Mouse (Mus musculus): ENCODE results near the gene Usp42.

The Usp42 gene

GRCm38 (mm10) chr5:143732180-143732891 is at the start of gene Usp42:
Gene Usp42, minus strand, starts transcription at chr5:143732280.
- DNase-seq (ENCODE audit: low read depth, low spot score) = peak; percentile 91

- no peak for DNase-seq (ENCODE audit: low read depth, low spot score)
Measured at GRCm38 (mm10) chr5:143760508-143760907, 28.4 kb upstream of the Usp42 start.

GRCm38 (mm10) chr5:143759554-143759953 is 27.5 kb upstream of the Usp42 start:
- DNase-seq (ENCODE audit: low read depth, low spot score) = no peak

- DNase-seq (ENCODE audit: low read depth, low spot score) = peak; percentile 15
Measured at GRCm38 (mm10) chr5:143757755-143758443, 25.8 kb upstream of the Usp42 start.

- no peak for DNase-seq (ENCODE audit: low read depth, low spot score)
Measured at GRCm38 (mm10) chr5:143755529-143756141, 23.6 kb upstream of the Usp42 start.

- no peak for DNase-seq (ENCODE audit: low read depth, low spot score)
Measured at GRCm38 (mm10) chr5:143749630-143750208, 17.6 kb upstream of the Usp42 start.

- DNase-seq (ENCODE audit: low read depth, low spot score) = no peak
Measured at GRCm38 (mm10) chr5:143731483-143732112, 482 bp downstream of the Usp42 start.

- DNase-seq (ENCODE audit: low read depth, low spot score) = no peak
Measured at GRCm38 (mm10) chr5:143730915-143731314, 1.2 kb downstream of the Usp42 start.

- DNase-seq (ENCODE audit: low read depth, low spot score) = no peak
Measured at GRCm38 (mm10) chr5:143721962-143722361, 10.1 kb downstream of the Usp42 start.

- no peak for DNase-seq (ENCODE audit: low read depth, low spot score)
Measured at GRCm38 (mm10) chr5:143712011-143712800, 19.9 kb downstream of the Usp42 start.

GRCm38 (mm10) chr5:143711326-143711725 is 20.8 kb downstream of the Usp42 start:
- DNase-seq (ENCODE audit: low read depth, low spot score) = peak; percentile 62

GRCm38 (mm10) chr5:143706822-143707200 is 25.3 kb downstream of the Usp42 start:
- no peak for DNase-seq (ENCODE audit: low read depth, low spot score)

- no peak for DNase-seq (ENCODE audit: low read depth, low spot score)
Measured at GRCm38 (mm10) chr5:143706030-143706821, 25.9 kb downstream of the Usp42 start.

- DNase-seq (ENCODE audit: low read depth, low spot score) = no peak
Measured at GRCm38 (mm10) chr5:143705659-143705982, 26.5 kb downstream of the Usp42 start.

- no peak for DNase-seq (ENCODE audit: low read depth, low spot score)
Measured at GRCm38 (mm10) chr5:143704875-143705658, 27.0 kb downstream of the Usp42 start.

GRCm38 (mm10) chr5:143701074-143701473 is 31.0 kb downstream of the Usp42 start:
- DNase-seq (ENCODE audit: low read depth, low spot score) = no peak

GRCm38 (mm10) chr5:143700247-143700646 is 31.8 kb downstream of the Usp42 start:
- DNase-seq (ENCODE audit: low read depth, low spot score) = peak; percentile 82

- DNase-seq (ENCODE audit: low read depth, low spot score) = no peak
Measured at GRCm38 (mm10) chr5:143698454-143698853, 33.6 kb downstream of the Usp42 start.

GRCm38 (mm10) chr5:143696323-143696722 is 35.8 kb downstream of the Usp42 start:
- no peak for DNase-seq (ENCODE audit: low read depth, low spot score)

GRCm38 (mm10) chr5:143690926-143691325 is 41.2 kb downstream of the Usp42 start:
- no peak for DNase-seq (ENCODE audit: low read depth, low spot score)

Data from c-Kit-negative CD71-positive TER-119-positive erythroid progenitor cells, embryonic 14.5 days (primary cell).